Mouse (Mus musculus) c-Kit-positive CD71-positive TER-119-negative erythroid progenitor cells, embryonic 14.5 days (primary cell): ENCODE results near the gene Gemin2.
A peak's percentile ranks its signal among the peaks of the same experiment; 100 is the strongest.
"Not testable (repeated sequence)": the region's sequence is repeated elsewhere in the genome, so short reads cannot be mapped to it uniquely, and the experiment has no call there.

Experiments
- DNase-seq: peaks from one replicate; pipeline ENCODE4 v3.0.0-alpha.2; 2013; ENCODE audit warnings: low read depth

Gemin2 gene

GRCm38 (mm10) chr12:59058242-59058641, 45.0 kb downstream of the Gemin2 start:
- not testable (repeated sequence) for DNase-seq

GRCm38 (mm10) chr12:59060322-59060721, 47.1 kb downstream of the Gemin2 start:
- DNase-seq: no peak

- peak; percentile 52 for DNase-seq
Measured at GRCm38 (mm10) chr12:59060993-59061595, 47.9 kb downstream of the Gemin2 start, which contains the start of gene Trappc6b. TSS of gene Trappc6b (minus strand) at chr12:59061472.

GRCm38 (mm10) chr12:59064837-59065236, 51.6 kb downstream of the Gemin2 start:
- DNase-seq: no peak

- DNase-seq: no peak
Measured at GRCm38 (mm10) chr12:59065776-59066175, 52.6 kb downstream of the Gemin2 start.

GRCm38 (mm10) chr12:59066448-59067077, 53.4 kb downstream of the Gemin2 start, which contains the start of gene Pnn:
TSS of gene Pnn (plus strand) at chr12:59066884.
- peak; percentile 93 for DNase-seq

GRCm38 (mm10) chr12:59067095-59067494, 53.9 kb downstream of the Gemin2 start:
- no peak for DNase-seq

GRCm38 (mm10) chr12:59068791-59069190, 55.6 kb downstream of the Gemin2 start:
- no peak for DNase-seq

- DNase-seq: no peak
Measured at GRCm38 (mm10) chr12:59072286-59072685, 59.1 kb downstream of the Gemin2 start.

- no peak for DNase-seq
Measured at GRCm38 (mm10) chr12:59074052-59074451, 60.9 kb downstream of the Gemin2 start.

- DNase-seq: no peak
Measured at GRCm38 (mm10) chr12:59076996-59077395, 63.8 kb downstream of the Gemin2 start.

GRCm38 (mm10) chr12:59077883-59078282, 64.7 kb downstream of the Gemin2 start:
- DNase-seq: no peak
